Mouse (Mus musculus) midbrain, postnatal 0 days (tissue): ENCODE results near the gene Ablim2. TPM values are rescaled to one million over a fixed set of nuclear protein-coding genes. Genes with fewer than 3 reads are reported as not detected.

Source experiments
- ATAC-seq: fragments of 200-750 bp; cut with Nextera tagmentation; 2 replicates; pipeline ENCODE4 v1.8.0; 2017; ENCODE audit warnings: moderate number of reproducible peaks, mild to moderate bottlenecking, moderate TSS enrichment, moderate library complexity; ENCODE audit not compliant: low FRiP score
- DNase-seq: peaks from one replicate; pipeline ENCODE4 v3.0.0-alpha.2; 2015; ENCODE audit warnings: low spot score
- H3K27ac ChIP-seq: fragments of 300-500 bp; sonication (generic); 2 replicates; pipeline ENCODE4 v1.5.1; 2014; ENCODE audit warnings: low read depth, mild to moderate bottlenecking, low read length, mixed read lengths
- H3K27me3 ChIP-seq: fragments of 300-500 bp; sonication (generic); 2 replicates; pipeline ENCODE4 v1.6.1; 2014; ENCODE audit warnings: low read length, control low read depth, mixed read lengths; ENCODE audit not compliant: insufficient read depth
- H3K36me3 ChIP-seq: fragments of 300-500 bp; sonication (generic); 2 replicates; pipeline ENCODE4 v1.6.1; 2014; ENCODE audit warnings: low read length, control low read depth, mixed read lengths; ENCODE audit not compliant: insufficient read depth
- H3K4me1 ChIP-seq: fragments of 300-500 bp; sonication (generic); 2 replicates; pipeline ENCODE4 v1.6.1; 2014; ENCODE audit warnings: mild to moderate bottlenecking, control low read depth, antibody characterized with exemption, low read length, mixed read lengths; ENCODE audit not compliant: insufficient read depth
- H3K4me2 ChIP-seq: fragments of 300-500 bp; sonication (generic); 2 replicates; pipeline ENCODE4 v1.6.1; 2014; ENCODE audit warnings: low read depth, mild to moderate bottlenecking, low read length, mixed read lengths; ENCODE audit not compliant: poor library complexity, severe bottlenecking
- H3K4me3 ChIP-seq: fragments of 300-500 bp; sonication (generic); 2 replicates; pipeline ENCODE4 v1.5.1; 2014; ENCODE audit warnings: low read depth, mild to moderate bottlenecking, low read length, moderate library complexity
- H3K9ac ChIP-seq: fragments of 300-500 bp; sonication (generic); replicated peaks from 2 replicates; pipeline ENCODE4 v1.6.1; 2014; ENCODE audit warnings: mild to moderate bottlenecking, low read length, moderate library complexity, mixed read lengths; ENCODE audit not compliant: poor library complexity, severe bottlenecking
- H3K9me3 ChIP-seq: fragments of 300-500 bp; sonication (generic); 2 replicates; pipeline ENCODE4 v1.6.1; 2016; ENCODE audit warnings: low read length, control low read depth
- CTCF ChIP-seq: IDR thresholded peaks from 2 replicates; pipeline ENCODE4 v1.5.1; 2016; ENCODE audit warnings: antibody characterized with exemption, mild to moderate bottlenecking
- WGBS: fragments of 180-500 bp; shearing (Covaris S2); extraction: QIAGEN DNeasy Blood & Tissue Kit; methylation state at CpG from one replicate; pipeline ENCODE4 v1.1.7; 2014; 5-methylcytosine and 5-hydroxymethylcytosine counted together
- polyA plus RNA-seq: library from polyadenylated mRNA; unstranded; fragments of >200 nt; fragmentation: Nextera tagmentation; extraction: Ambion mirVana; gene quantifications from 2 replicates; pipeline ENCODE4 v1.2.1, GENCODE M21; 2015
- total RNA-seq: library from RNA; depleted of rRNA; stranded (reverse); fragments of >200 nt; gene quantifications from 2 replicates; pipeline ENCODE4 v1.2.3, GENCODE M21; 2014

The Ablim2 gene
- total and polyA plus RNA-seq, 2 experiments from 2014 or later: 32.2 to 44.9 TPM

- 73% methylated on average over 5 of the region's 5 CpGs for WGBS
- Histone ChIP-seq H3K9ac (no peak overlapping the region), H3K27ac (no peak overlapping the region), H3K9me3 (no peaks in the 10 kb centered on the region), H3K36me3 (no peaks in the 10 kb centered on the region), H3K4me3 (no peak overlapping the region), H3K4me1 (no peaks in the 10 kb centered on the region), H3K4me2 (no peak overlapping the region), H3K27me3 (no peaks in the 10 kb centered on the region)
- DNase-seq (no peak), ATAC-seq (no peak)
- no peak for TF ChIP-seq CTCF
These were observed 33.8 kb upstream of the Ablim2 start for GRCm38 (mm10) chr5:35723900-35724299.

GRCm38 (mm10) chr5:35725840-35726239 lies 31.8 kb upstream of the Ablim2 start:
- Histone ChIP-seq H3K4me1 (no peaks in the 10 kb centered on the region), H3K4me3 (no peak overlapping the region), H3K9ac (no peak overlapping the region), H3K36me3 (no peaks in the 10 kb centered on the region), H3K9me3 (no peaks in the 10 kb centered on the region), H3K27me3 (no peaks in the 10 kb centered on the region), H3K27ac (no peak overlapping the region), H3K4me2 (no peak overlapping the region)
- 71% methylated on average over 3 of the region's 3 CpGs for WGBS
- no peak for TF ChIP-seq CTCF
- ATAC-seq: no peak
- no peak for DNase-seq

GRCm38 (mm10) chr5:35727447-35727846 lies 30.2 kb upstream of the Ablim2 start:
- H3K4me3 ChIP-seq: no peak overlapping the region
- no peak for ATAC-seq
- 91% methylated on average over 5 of the region's 5 CpGs for WGBS
- H3K4me1 ChIP-seq: no peaks in the 10 kb centered on the region
- no peak for DNase-seq
- H3K27me3 ChIP-seq: no peaks in the 10 kb centered on the region
- H3K36me3 ChIP-seq: no peaks in the 10 kb centered on the region
- H3K27ac ChIP-seq: no peak overlapping the region
- no peak overlapping the region for H3K9ac ChIP-seq
- H3K4me2 ChIP-seq: no peak overlapping the region
- peak; percentile 17; the same call in 1 of the 2 replicates for TF ChIP-seq CTCF
- no peaks in the 10 kb centered on the region for H3K9me3 ChIP-seq

- Histone ChIP-seq H3K27me3 (no peaks in the 10 kb centered on the region), H3K27ac (no peak overlapping the region), H3K4me2 (no peak overlapping the region), H3K36me3 (no peaks in the 10 kb centered on the region), H3K4me1 (no peaks in the 10 kb centered on the region), H3K4me3 (no peak overlapping the region), H3K9me3 (no peaks in the 10 kb centered on the region), H3K9ac (no peak overlapping the region)
- WGBS: 87% methylated on average over 12 of the region's 12 CpGs
- DNase-seq: no peak
- TF ChIP-seq CTCF: no peak
- no peak for ATAC-seq
These were observed 29.2 kb upstream of the Ablim2 start for GRCm38 (mm10) chr5:35728344-35728956.

GRCm38 (mm10) chr5:35728957-35729460 lies 28.7 kb upstream of the Ablim2 start:
- peak overlapping the region; percentile 43; the same call in 1 of the 2 replicates for H3K27ac ChIP-seq
- no peaks in the 10 kb centered on the region for H3K9me3 ChIP-seq
- H3K36me3 ChIP-seq: no peaks in the 10 kb centered on the region
- ATAC-seq (no peak), DNase-seq (no peak)
- no peak overlapping the region for H3K9ac ChIP-seq
- H3K4me1 ChIP-seq: no peaks in the 10 kb centered on the region
- no peaks in the 10 kb centered on the region for H3K27me3 ChIP-seq
- no peak overlapping the region for H3K4me2 ChIP-seq
- no peak for TF ChIP-seq CTCF
- H3K4me3 ChIP-seq: no peak overlapping the region
- WGBS: 67% methylated on average over 11 of the region's 11 CpGs

- Histone ChIP-seq H3K4me1 (no peaks in the 10 kb centered on the region), H3K27ac (no peak overlapping the region), H3K9me3 (no peaks in the 10 kb centered on the region), H3K4me3 (no peak overlapping the region), H3K36me3 (no peaks in the 10 kb centered on the region), H3K27me3 (no peaks in the 10 kb centered on the region), H3K4me2 (no peak overlapping the region), H3K9ac (no peak overlapping the region)
- ATAC-seq (no peak), DNase-seq (no peak)
- 64% methylated on average over 3 of the region's 3 CpGs for WGBS
- TF ChIP-seq CTCF: no peak
These were observed 27.8 kb upstream of the Ablim2 start for GRCm38 (mm10) chr5:35729844-35730243.
